Mouse (Mus musculus): ENCODE results near the gene Lsg1.

DNA sequence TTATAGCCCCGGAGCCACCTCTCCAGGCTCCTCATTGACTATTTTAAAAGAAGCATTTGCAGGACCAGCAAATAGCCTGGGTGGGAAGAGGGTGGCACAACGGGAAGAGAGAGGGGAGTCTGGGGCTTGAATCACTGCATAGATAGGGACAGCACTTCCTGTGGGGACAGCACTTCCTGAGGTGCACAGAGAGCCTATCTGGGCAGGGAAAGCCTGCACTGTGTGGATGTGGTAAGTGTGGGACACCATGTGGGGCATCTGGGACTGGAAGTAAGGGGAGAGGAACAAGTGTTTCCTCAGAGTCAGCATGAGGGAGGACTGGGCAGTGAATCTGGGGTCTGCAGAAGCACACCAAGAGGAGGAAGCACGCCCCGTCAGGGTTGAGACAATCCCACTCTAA is 53.8 kb downstream of the Lsg1 start:
- TF ChIP-seq POLR2A (IDR thresholded peaks at IDR 0.05; ENCODE audit: borderline replicate concordance, low read depth, low read length) (no peak), CTCF (IDR thresholded peaks at IDR 0.05; ENCODE audit: low read depth, low read length) (no peak)

Data from bone marrow macrophage, adult 2 months (primary cell).